Mouse (Mus musculus): Measurements from ENCODE around the gene Efnb1.

Gene Efnb1

DNA sequence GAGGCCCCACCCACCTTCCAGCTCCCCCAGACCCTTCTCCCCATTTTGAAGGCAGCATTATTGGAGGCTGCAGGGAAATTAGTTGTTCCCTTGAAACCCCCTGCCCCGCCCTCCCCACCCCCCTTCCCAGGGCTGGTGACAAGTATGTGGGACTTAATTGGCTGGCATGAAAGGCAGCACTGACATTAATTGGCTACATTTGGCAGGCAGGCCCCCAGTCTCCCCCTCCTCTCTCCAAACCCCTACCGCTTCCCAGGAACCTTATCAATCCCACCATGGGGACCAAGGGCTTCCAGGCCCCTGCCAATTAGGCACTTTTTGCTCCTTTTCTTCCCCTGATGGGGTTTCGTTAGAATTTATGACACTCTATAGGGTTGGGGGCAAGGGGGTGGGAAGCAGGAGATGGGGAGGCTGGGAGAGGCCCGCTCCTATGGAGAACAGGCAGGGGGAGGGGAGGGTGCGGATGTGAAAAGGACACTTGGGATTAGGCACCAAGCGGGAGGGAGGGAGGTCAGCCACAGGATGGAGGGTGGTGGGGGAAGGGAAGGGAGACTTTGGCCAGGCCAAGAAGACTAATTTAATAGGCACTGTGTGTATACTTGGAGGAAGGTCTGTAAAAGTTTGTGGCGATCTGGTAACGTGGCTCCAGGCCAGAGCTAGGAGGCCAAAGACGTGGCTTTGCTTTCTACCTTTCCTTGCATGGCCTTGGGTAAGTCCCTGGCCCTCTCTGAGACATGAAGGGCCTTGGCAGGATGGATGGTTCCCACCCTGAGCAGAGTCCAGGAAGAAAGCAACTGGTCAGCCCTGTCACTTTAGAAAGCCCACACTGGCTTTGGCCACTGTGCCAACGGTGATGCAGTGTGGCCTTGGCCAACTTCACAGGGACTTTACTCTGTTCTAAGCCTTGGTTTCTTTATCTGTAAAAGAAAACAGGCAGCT is 50.8 kb downstream of the Efnb1 start:
- H3K36me3 ChIP-seq (ENCODE audit: control insufficient read depth, insufficient read depth, low read length, poor library complexity, severe bottlenecking) = no peaks in the 10 kb centered on the region

DNA sequence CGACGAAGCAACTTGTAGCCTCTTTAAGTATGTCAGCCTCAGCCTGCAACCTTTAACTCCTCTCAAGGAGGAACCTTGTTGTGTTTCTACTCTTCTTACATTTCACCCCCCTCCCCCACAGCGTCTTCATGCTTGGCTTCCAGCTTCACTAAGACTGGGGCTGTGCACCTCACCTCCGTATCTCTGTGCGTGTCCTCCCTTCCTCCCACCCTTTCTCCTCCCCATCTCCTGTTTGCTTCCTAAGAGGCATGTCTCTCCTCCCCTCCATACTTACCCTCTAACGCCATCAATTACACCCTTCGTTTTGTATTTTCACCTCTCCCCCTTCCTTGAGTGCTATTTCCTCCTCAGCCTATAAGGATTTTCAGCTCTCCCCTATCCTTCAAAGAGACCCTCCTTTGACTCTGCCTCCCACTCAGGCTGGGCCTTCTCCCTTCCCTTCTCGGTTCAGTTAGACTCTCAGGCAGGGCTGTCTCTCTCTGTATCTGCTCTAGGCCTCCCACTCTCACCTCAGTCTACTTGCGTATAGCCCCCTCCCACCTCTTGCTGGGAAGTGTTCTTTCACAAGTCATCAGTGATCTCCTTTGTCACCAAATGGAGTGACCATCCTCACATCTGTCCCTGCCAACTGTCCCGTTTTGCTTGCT is 55.6 kb downstream of the Efnb1 start:
- Histone ChIP-seq H3K36me3 (ENCODE audit: control insufficient read depth, insufficient read depth, low read length, poor library complexity, severe bottlenecking) (no peaks in the 10 kb centered on the region), H3K27me3 (ENCODE audit: control insufficient read depth, insufficient read depth, low read length, poor library complexity, severe bottlenecking) (no peaks in the 10 kb centered on the region)
- no peak for DNase-seq (ENCODE audit: low read depth, low spot score)

More for the DNA sequence above, 50.8 kb downstream of the Efnb1 start:
- H3K27me3 ChIP-seq (ENCODE audit: control insufficient read depth, insufficient read depth, low read length, poor library complexity, severe bottlenecking) = no peaks in the 10 kb centered on the region
- DNase-seq (ENCODE audit: low read depth, low spot score) = no peak

DNA sequence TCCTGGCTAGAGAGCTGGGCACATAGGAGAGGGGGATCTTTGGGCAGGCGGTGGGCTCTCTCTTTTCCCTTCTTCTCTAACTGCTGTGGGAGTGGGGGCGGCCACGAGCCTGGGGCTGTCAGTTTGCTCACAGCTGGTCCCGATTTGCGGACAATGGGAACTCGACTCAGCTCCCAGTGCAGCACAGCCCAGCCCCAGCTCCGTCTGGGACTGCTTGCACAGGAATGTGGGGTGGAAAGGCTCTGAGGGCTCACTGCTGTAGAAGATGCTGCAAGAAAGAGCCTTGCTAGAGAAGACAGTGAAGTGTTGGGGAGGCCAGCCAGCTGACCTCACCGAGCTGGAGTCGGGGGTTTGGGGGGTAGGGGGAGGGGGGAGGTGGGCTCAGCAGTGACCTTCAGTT is 61.0 kb downstream of the Efnb1 start:
- H3K27me3 ChIP-seq (ENCODE audit: control insufficient read depth, insufficient read depth, low read length, poor library complexity, severe bottlenecking) = no peaks in the 10 kb centered on the region
- no peaks in the 10 kb centered on the region for H3K36me3 ChIP-seq (ENCODE audit: control insufficient read depth, insufficient read depth, low read length, poor library complexity, severe bottlenecking)
- DNase-seq (ENCODE audit: low read depth, low spot score) = no peak

DNA sequence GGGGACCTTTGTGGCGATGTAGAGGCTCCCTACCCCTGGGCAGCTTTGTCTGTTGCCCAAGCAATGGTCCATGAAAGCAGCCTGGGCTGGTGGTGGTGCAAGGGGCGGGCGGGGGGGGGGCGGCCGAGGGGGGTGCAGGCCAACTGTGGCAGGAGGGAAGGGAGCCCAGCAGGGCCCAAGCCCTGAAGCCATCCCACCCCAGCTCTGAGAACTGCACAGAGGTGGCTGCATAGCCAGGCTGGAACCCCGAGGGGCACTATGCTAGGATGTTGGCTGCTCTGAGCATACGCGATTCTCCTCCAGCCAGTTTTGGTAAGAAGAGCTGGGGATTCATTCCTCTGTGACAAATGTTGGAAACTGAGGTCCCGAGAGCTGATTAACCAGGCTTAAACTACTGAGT is 62.6 kb downstream of the Efnb1 start:
- Histone ChIP-seq H3K27me3 (ENCODE audit: control insufficient read depth, insufficient read depth, low read length, poor library complexity, severe bottlenecking) (no peaks in the 10 kb centered on the region), H3K36me3 (ENCODE audit: control insufficient read depth, insufficient read depth, low read length, poor library complexity, severe bottlenecking) (no peaks in the 10 kb centered on the region)
- DNase-seq (ENCODE audit: low read depth, low spot score) = no peak

All from splenic B cell, adult 2 months (primary cell).